Mouse (Mus musculus) limb, embryonic 15.5 days (tissue): ENCODE data around the gene Mdm2. TPM values are rescaled to one million over a fixed set of nuclear protein-coding genes. Genes with fewer than 3 reads are reported as not detected.
"Not testable (repeated sequence)": the region's sequence is repeated elsewhere in the genome, so short reads cannot be mapped to it uniquely, and the experiment has no call there.

Source experiments
- ATAC-seq: fragments of 200-750 bp; cut with Nextera tagmentation; 2 replicates; pipeline ENCODE4 v1.8.0; 2017; ENCODE audit warnings: low read depth, moderate TSS enrichment; ENCODE audit not compliant: insufficient number of reproducible peaks, low FRiP score, low TSS enrichment
- H3K27ac ChIP-seq: fragments of 300-500 bp; sonication (generic); 2 replicates; pipeline ENCODE4 v1.5.1; 2015; ENCODE audit warnings: moderate library complexity, mild to moderate bottlenecking, inconsistent platforms
- H3K27me3 ChIP-seq: fragments of 300-500 bp; sonication (generic); 2 replicates; pipeline ENCODE4 v1.6.1; 2015; ENCODE audit warnings: inconsistent platforms
- H3K36me3 ChIP-seq: fragments of 300-500 bp; sonication (generic); 2 replicates; pipeline ENCODE4 v1.6.1; 2015; ENCODE audit warnings: inconsistent platforms
- H3K4me1 ChIP-seq: fragments of 300-500 bp; sonication (generic); 2 replicates; pipeline ENCODE4 v1.6.1; 2015; ENCODE audit warnings: inconsistent platforms
- H3K4me2 ChIP-seq: fragments of 300-500 bp; sonication (generic); 2 replicates; pipeline ENCODE4 v1.6.1; 2015; ENCODE audit warnings: mild to moderate bottlenecking, inconsistent platforms
- H3K4me3 ChIP-seq: fragments of 300-500 bp; sonication (generic); 2 replicates; pipeline ENCODE4 v1.5.1; 2015; ENCODE audit warnings: mild to moderate bottlenecking, inconsistent platforms
- H3K9ac ChIP-seq: fragments of 300-500 bp; sonication (generic); 2 replicates; pipeline ENCODE4 v1.6.1; 2015; ENCODE audit warnings: inconsistent platforms
- H3K9me3 ChIP-seq: fragments of 300-500 bp; sonication (generic); 2 replicates; pipeline ENCODE4 v1.6.1; 2016; ENCODE audit warnings: inconsistent platforms
- WGBS: fragments of 180-500 bp; shearing (Covaris S2); methylation state at CpG from one replicate; pipeline ENCODE4 v1.1.7; 2015; 5-methylcytosine and 5-hydroxymethylcytosine counted together
- polyA plus RNA-seq: library from polyadenylated mRNA; unstranded; fragments of >200 nt; fragmentation: Nextera tagmentation; extraction: Ambion mirVana; gene quantifications from 2 replicates; pipeline ENCODE4 v1.2.1, GENCODE M21; 2015

Gene Mdm2
- polyA plus RNA-seq, 1 experiment from 2014 or later = 40.2 TPM

DNA sequence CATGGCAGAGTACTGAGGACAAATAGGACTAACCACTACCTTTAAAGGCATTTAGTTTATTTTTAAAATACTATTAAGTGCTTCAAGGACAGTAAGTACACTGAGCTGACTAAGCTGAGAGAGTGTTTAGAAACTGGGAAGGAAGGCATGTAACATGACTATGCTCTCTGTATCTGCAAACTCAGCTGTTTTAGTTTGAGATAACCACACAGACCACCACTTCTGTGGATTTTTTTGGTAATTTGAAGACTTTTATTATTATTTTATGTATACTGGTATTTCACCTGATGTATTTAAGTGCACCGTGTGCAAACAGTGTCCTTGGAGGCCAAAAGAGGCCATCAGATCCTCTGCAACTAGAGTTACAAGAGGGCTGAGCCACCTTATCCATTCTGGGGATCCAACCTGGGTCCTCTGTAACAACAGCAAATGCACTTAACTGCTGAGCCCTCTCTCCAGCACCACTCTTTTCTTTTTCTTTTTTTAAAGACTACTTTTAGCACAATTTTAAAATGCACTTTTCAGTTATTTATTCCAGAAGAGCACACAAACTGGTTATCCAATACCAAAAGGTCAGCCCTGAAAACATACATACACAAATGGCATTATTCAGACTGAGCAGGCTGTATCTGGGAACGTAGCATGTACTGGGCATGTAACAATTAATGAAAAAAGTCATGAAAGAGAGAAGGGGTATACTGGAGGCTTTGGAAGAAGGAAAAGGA lies 3.3 kb downstream of the Mdm2 start:
- no peak for ATAC-seq
- no peak overlapping the region for H3K27ac ChIP-seq
- no peaks in the 10 kb centered on the region for H3K27me3 ChIP-seq
- no peak overlapping the region for H3K4me2 ChIP-seq
- no peak overlapping the region for H3K4me3 ChIP-seq
- peaks cover 46% of the 10 kb centered on the region for H3K36me3 ChIP-seq
- 90% methylated on average over 2 of the region's 2 CpGs for WGBS
- peaks cover 9% of the 10 kb centered on the region; the same call in 1 of the 2 replicates for H3K4me1 ChIP-seq
- H3K9ac ChIP-seq = no peak overlapping the region
- H3K9me3 ChIP-seq = no peaks in the 10 kb centered on the region

DNA sequence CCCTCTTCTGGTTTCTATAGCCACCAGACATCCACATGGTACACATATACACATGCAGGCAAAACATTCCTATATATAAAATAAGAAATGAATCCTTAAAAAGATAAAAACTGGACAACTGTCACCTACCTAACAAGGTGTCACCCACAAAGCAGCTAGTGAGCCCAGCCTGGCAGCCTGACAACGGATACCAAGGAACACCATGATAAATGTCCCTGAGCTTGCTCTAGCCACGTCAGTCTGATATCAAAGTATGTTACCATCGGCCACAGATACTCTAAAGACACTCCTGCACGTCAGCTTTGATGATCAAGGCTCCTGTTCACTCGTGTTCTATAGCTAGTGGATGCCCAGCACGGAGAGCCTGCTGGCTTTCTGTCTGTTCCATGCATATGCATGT lies 4.1 kb downstream of the Mdm2 start:
- Histone ChIP-seq H3K4me1 (peaks cover 7% of the 10 kb centered on the region; the same call in 1 of the 2 replicates), H3K9me3 (no peaks in the 10 kb centered on the region), H3K4me2 (no peak overlapping the region), H3K36me3 (peaks cover 53% of the 10 kb centered on the region), H3K9ac (no peak overlapping the region), H3K27ac (no peak overlapping the region), H3K4me3 (no peak overlapping the region), H3K27me3 (no peaks in the 10 kb centered on the region)
- 89% methylated on average over 6 of the region's 6 CpGs for WGBS
- ATAC-seq = no peak

DNA sequence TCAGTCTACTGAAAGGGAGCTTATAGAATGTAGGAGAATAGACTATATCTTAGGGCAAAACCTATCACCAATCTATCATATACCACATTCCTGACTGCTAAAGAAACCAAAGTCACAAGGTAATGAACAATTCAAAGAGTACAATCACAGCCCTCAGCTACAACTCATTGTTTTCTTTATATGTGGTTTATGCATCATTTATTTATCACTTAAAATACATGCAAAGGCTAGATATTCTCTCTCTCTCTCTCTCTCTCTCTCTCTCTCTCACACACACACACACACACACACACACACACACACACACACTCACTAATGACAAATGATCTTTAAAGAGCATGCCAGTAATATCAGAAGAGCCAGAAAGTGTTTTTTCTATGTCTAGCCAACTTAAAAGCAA lies 4.8 kb downstream of the Mdm2 start:
- Histone ChIP-seq H3K27ac (no peak overlapping the region), H3K36me3 (peaks cover 57% of the 10 kb centered on the region), H3K4me2 (no peak overlapping the region), H3K27me3 (no peaks in the 10 kb centered on the region), H3K9ac (no peak overlapping the region), H3K4me3 (no peak overlapping the region), H3K9me3 (no peaks in the 10 kb centered on the region), H3K4me1 (peaks cover 2% of the 10 kb centered on the region; the same call in 1 of the 2 replicates)
- ATAC-seq = no peak

DNA sequence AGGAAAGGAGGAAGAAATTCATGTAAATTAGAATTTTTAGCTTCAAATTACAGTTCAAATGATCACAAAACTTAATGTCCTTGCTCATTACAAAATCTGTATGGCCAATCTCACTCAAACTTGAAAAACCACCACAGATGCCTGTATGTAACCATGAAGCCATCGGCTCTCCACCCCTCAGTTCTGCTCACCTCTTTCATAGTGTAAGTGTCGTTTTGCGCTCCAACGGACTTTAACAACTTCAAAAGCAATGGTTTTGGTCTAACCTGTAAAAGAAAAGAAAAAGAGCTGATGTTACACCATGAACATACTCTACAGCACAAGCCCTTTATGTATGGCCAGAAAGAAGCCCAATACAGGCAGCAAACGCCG lies 5.6 kb downstream of the Mdm2 start:
- H3K9me3 ChIP-seq = no peaks in the 10 kb centered on the region

DNA sequence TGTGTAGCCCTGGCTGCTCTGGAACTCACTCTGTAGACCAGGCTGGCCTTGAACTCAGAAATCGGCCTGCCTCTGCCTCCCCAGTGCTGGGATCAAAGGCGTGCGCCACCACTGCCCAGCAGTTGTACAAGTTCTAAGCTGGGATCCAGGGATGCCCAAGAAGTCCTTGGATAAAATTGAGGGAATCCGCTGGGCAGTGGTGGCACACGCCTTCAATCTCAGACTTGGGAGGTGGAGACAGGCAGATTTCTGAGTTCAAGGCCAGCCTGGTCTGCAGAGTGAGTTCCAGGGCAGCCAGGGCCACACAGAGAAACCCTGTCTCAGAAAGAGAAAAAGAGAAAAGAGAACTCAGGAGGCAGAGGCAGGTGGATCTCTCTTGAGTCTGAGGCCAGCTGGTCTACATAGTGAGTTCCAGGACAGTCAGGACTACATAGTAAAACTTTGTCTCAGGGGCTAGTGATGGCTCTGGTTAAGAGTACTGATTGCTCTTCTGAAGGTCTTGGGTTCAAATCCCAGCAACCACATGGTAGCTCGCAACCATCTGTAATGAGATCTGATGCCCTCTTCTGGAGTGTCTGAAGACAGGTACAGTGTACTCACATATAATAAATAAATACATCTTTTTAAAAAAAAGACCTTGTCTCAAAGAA lies 6.1 kb downstream of the Mdm2 start:
- not testable (repeated sequence) for H3K4me1 ChIP-seq, H3K4me3 ChIP-seq, H3K9ac ChIP-seq, H3K9me3 ChIP-seq, ATAC-seq, H3K27ac ChIP-seq, H3K27me3 ChIP-seq, H3K4me2 ChIP-seq
- peaks cover 71% of the 10 kb centered on the region for H3K36me3 ChIP-seq
- WGBS = 96% methylated on average over 6 of the region's 6 CpGs

More for the DNA sequence above, 5.6 kb downstream of the Mdm2 start:
- H3K4me3 ChIP-seq = no peak overlapping the region
- H3K4me1 ChIP-seq = peaks cover 2% of the 10 kb centered on the region; the same call in 1 of the 2 replicates
- no peak for ATAC-seq
- H3K9ac ChIP-seq = no peak overlapping the region
- no peaks in the 10 kb centered on the region for H3K27me3 ChIP-seq
- peaks cover 66% of the 10 kb centered on the region for H3K36me3 ChIP-seq
- no peak overlapping the region for H3K4me2 ChIP-seq
- H3K27ac ChIP-seq = no peak overlapping the region
- 94% methylated on average over 6 of the region's 6 CpGs for WGBS

DNA sequence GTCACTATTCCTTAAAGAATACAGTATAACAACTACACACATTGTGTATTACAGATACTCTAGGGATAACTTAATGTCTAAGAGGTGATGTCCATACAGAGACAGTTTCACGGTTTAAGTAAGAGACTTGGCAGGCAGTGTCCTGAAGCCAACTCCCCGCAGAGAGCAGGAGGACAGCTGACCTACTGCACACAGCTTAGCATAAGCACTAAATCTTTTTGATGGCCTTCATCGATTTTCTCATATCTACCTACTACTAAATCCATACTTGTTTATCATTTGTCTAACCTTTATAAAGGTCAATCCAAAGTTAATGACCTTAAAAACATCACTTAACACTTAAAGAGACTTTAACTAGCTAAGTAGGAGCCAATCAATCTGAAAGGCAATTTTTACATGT lies 7.1 kb downstream of the Mdm2 start:
- no peak overlapping the region for H3K9ac ChIP-seq
- no peak overlapping the region for H3K27ac ChIP-seq
- no peaks in the 10 kb centered on the region for H3K27me3 ChIP-seq
- H3K4me2 ChIP-seq = no peak overlapping the region
- 89% methylated on average over 3 of the region's 3 CpGs for WGBS
- peaks cover 80% of the 10 kb centered on the region for H3K36me3 ChIP-seq
- no peak for ATAC-seq
- H3K9me3 ChIP-seq = no peaks in the 10 kb centered on the region
- no peaks in the 10 kb centered on the region for H3K4me1 ChIP-seq
- H3K4me3 ChIP-seq = no peak overlapping the region

DNA sequence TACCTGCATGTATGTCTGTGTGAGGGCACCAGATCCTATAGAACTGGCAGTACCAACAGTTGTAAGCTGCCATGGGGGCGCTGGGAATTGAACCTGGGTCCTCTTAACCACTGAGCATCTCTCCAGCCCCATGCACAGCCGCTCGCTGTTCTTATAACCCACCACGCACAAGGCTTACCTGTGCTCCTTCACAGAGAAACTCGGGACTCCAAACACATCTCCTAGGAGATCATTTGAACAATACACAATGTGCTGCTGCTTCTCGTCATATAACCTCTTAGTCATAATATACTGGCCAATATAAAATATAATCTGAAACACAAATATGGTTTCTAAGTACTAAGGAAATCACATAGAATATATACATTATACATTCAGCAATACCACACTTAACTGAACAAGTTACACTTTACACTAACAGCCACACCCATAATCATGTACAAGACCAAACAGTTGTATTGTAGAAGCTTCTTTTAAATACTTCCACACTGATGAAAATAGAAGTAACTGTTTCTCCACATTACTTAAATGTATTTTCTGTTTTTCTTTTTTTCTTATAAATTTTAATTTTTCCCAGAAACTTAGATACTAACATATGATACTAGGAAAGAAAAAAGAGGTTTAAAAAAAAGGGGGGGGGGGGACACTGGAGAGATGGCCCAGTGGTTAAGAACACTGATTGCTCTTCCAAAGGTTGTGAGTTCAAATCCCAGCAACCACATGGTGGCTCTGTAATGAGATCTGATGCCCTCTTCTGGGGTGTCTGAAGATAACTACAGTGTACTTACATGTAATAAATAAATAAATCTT lies 8.3 kb downstream of the Mdm2 start:
- ATAC-seq = no peak
- 96% methylated on average over 6 of the region's 6 CpGs for WGBS
- Histone ChIP-seq H3K4me3 (no peak overlapping the region), H3K27me3 (no peaks in the 10 kb centered on the region), H3K4me1 (no peaks in the 10 kb centered on the region), H3K9me3 (no peaks in the 10 kb centered on the region), H3K4me2 (no peak overlapping the region), H3K36me3 (peaks cover 86% of the 10 kb centered on the region), H3K9ac (no peak overlapping the region), H3K27ac (no peak overlapping the region)

DNA sequence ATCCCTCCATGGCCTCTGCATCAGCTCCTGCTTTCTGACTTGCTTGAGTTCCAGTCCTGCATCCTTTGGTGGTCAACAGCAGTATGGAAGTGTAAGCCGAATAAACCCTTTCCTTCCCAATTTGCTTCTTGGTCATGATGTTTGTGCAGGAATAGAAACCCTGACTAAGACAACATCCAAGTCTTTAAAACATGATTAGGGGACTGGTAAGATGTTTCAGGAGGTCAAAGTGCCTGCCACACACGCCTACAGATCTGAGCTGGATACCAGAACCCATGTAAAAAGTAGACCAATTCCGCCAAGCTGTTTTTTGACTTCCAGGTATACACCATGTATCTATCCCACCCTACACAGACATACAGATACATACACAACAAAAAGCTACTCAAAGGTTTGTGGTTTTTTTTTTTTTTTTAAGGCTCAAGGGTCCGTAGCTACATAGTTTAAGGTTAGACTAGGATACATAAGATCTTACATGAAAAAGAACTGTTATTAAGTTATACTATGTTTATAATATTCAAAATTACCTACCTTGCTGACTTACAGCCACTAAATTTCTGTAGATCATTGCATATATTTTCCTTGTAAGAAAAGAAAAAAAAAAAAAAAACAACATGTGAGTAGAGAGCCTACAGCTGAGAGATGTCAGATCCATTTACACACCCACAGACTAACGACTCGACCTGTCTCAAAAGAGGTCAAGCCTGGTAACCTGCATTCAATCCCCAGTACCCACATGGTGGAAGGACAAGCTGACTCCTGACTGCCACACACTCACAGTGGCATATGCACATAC lies 9.3 kb downstream of the Mdm2 start:
- no peak overlapping the region for H3K9ac ChIP-seq

DNA sequence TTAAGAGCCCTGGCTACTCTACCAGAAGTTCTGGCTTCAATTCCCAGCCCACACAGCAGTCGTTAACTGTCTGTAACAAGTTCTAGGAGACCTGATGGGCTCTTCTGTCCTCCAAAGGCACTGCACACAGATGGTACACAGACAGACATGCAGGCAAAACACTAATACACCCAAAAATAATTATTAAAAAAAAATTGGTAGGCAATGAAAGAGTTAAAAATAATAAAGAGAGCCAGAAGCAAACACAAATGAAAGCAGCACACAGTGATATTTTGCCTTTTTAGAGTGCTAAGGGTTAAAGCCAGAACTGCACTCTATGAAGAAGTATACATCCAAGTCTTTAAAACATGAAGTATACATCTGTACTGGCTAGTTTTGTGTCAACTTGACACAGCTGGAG lies 10.1 kb downstream of the Mdm2 start:
- ATAC-seq = no peak
- H3K4me1 ChIP-seq = no peaks in the 10 kb centered on the region
- no peak overlapping the region for H3K4me3 ChIP-seq
- H3K27me3 ChIP-seq = no peaks in the 10 kb centered on the region
- no peak overlapping the region for H3K4me2 ChIP-seq
- H3K36me3 ChIP-seq = peaks cover 91% of the 10 kb centered on the region
- no peak overlapping the region for H3K9ac ChIP-seq
- no peaks in the 10 kb centered on the region for H3K9me3 ChIP-seq
- 73% methylated on average over 1 of the region's 1 CpGs for WGBS
- no peak overlapping the region for H3K27ac ChIP-seq

More for the DNA sequence above, 9.3 kb downstream of the Mdm2 start:
- no peaks in the 10 kb centered on the region for H3K4me1 ChIP-seq
- peaks cover 86% of the 10 kb centered on the region for H3K36me3 ChIP-seq
- no peaks in the 10 kb centered on the region for H3K9me3 ChIP-seq
- no peak overlapping the region for H3K4me2 ChIP-seq
- no peaks in the 10 kb centered on the region for H3K27me3 ChIP-seq
- H3K4me3 ChIP-seq = no peak overlapping the region
- 90% methylated on average over 6 of the region's 6 CpGs for WGBS
- H3K27ac ChIP-seq = no peak overlapping the region
- no peak for ATAC-seq

DNA sequence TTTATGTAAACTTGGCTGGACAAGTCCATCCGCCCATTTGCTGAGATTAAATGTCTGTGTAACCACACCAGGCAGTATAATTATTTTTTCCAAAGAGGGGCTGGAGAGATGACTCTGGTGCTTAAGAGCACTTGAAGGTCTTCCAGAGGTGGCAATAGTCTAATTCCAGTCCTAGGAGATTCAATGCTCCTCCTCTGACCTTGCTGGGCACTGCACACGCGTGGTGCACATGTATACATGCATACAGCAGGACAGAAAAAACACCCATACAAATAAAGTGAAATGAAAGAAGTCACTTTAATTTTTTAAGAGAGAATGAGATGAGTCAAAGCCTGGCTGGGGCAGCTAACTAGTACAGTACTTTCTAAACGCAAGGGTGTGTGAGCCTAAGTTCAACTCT lies 10.6 kb downstream of the Mdm2 start:
- Histone ChIP-seq H3K27me3 (no peaks in the 10 kb centered on the region), H3K4me1 (no peaks in the 10 kb centered on the region), H3K4me2 (no peak overlapping the region), H3K36me3 (peaks cover 91% of the 10 kb centered on the region), H3K9ac (no peak overlapping the region), H3K27ac (no peak overlapping the region), H3K4me3 (no peak overlapping the region), H3K9me3 (no peaks in the 10 kb centered on the region)
- ATAC-seq = no peak
- WGBS = 93% methylated on average over 4 of the region's 4 CpGs

DNA sequence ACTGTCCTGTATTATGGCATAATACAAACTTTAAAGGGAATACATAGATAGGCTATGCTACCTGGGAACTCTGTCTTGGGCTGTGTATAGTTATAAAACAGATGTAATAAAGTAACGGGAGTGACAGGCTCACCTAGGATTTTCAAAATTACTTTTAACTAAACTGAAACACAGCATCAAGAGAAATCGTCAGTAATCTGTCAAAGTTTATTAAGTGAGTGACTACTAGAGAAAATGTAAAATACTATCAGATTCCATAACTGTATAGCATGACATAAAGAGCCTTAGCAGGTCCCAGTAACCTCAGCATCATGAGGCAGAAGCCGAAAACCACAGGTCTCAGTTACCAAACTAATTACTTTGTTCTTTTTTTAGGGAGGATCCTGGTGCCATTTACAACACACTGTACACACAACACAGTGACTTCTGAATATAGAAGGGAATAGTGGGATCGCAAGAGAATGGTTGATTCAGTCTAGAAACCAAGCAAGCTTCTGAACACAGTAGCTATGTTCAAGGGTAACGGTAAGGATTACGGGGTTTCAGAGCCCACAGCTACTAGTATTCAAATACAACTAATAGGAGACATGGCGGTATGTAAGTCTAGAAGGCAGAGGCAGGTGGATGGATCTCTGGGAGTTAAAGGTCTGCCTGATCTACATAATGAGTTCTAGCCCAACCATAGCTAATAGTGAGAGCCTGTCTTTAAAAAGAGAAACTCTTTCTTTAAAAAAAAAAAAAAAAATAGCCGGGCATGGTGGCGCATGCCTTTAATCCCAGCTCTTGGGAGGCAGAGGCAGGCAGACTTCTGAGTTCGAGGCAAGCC lies 12.0 kb downstream of the Mdm2 start:
- Histone ChIP-seq H3K4me2 (no peak overlapping the region), H3K4me3 (no peak overlapping the region), H3K9ac (no peak overlapping the region), H3K27ac (no peak overlapping the region), H3K9me3 (no peaks in the 10 kb centered on the region), H3K27me3 (no peaks in the 10 kb centered on the region), H3K36me3 (peaks cover 90% of the 10 kb centered on the region), H3K4me1 (no peaks in the 10 kb centered on the region)
- WGBS = 93% methylated on average over 10 of the region's 10 CpGs
- ATAC-seq = no peak
